Mouse (Mus musculus) adrenal gland, postnatal 14 days (tissue): ENCODE data around the gene Ism1. TPM values are rescaled to one million over a fixed set of nuclear protein-coding genes. Genes with fewer than 3 reads are reported as not detected.
A peak's percentile ranks its signal among the peaks of the same experiment; 100 is the strongest.

Experiments
- DNase-seq: peaks from one replicate; pipeline ENCODE4 v3.0.0; 2021; ENCODE audit warnings: mixed read lengths
- long read RNA-seq, 2 experiments: library from polyadenylated mRNA; stranded (forward); transcript quantifications; one replicate each; pipeline ENCODE4 v2.0.0; 2021
- total RNA-seq: library from RNA; stranded (reverse); gene quantifications from 2 replicates; pipeline ENCODE4 v1.2.3, GENCODE M21; 2021

Ism1 gene
- 35.5 and 37.0 TPM in 2 replicates for total RNA-seq
- long read RNA-seq, experiment 1, transcript Ism1-202 (6 exons, 2,964 nt), result major isoform, 31 of 41 reads
- long read RNA-seq, experiment 1, partial matches to known transcripts, result 5 of 41 reads
- long read RNA-seq, experiment 1, other reads (novel, unspliced or antisense), result 5 of 41 reads
- long read RNA-seq, experiment 2, transcript Ism1-202 (6 exons, 2,964 nt), result major isoform, 34 of 38 reads
- long read RNA-seq, experiment 2, partial matches to known transcripts, result 0 of 38 reads
- long read RNA-seq, experiment 2, other reads (novel, unspliced or antisense), result 4 of 38 reads

GRCm38 (mm10) chr2:139677809-139678274, at the start of gene Ism1:
TSS of gene Ism1 (plus strand) at chr2:139678178.
- peak; percentile 68 for DNase-seq

- DNase-seq, result no peak
Measured at GRCm38 (mm10) chr2:139628731-139629130, 49.2 kb upstream of the Ism1 start.

- DNase-seq, result no peak
Measured at GRCm38 (mm10) chr2:139629653-139630052, 48.3 kb upstream of the Ism1 start.

- DNase-seq, result no peak
Measured at GRCm38 (mm10) chr2:139634506-139634905, 43.5 kb upstream of the Ism1 start.

GRCm38 (mm10) chr2:139637861-139638260, 40.1 kb upstream of the Ism1 start:
- DNase-seq, result peak; percentile 20

- DNase-seq, result no peak
Measured at GRCm38 (mm10) chr2:139641757-139642385, 36.1 kb upstream of the Ism1 start.

GRCm38 (mm10) chr2:139649518-139649917, 28.5 kb upstream of the Ism1 start:
- no peak for DNase-seq

- DNase-seq, result no peak
Measured at GRCm38 (mm10) chr2:139656750-139657149, 21.2 kb upstream of the Ism1 start.

- DNase-seq, result no peak
Measured at GRCm38 (mm10) chr2:139671838-139672237, 6.1 kb upstream of the Ism1 start.

GRCm38 (mm10) chr2:139672371-139672770, 5.6 kb upstream of the Ism1 start:
- no peak for DNase-seq

- peak; percentile 91 for DNase-seq
Measured at GRCm38 (mm10) chr2:139677065-139677762, 764 bp upstream of the Ism1 start.

GRCm38 (mm10) chr2:139678275-139679140, 530 bp downstream of the Ism1 start:
- peak; percentile 72 for DNase-seq

GRCm38 (mm10) chr2:139682540-139682939, 4.6 kb downstream of the Ism1 start:
- no peak for DNase-seq

- no peak for DNase-seq
Measured at GRCm38 (mm10) chr2:139689442-139690003, 11.5 kb downstream of the Ism1 start.

GRCm38 (mm10) chr2:139693521-139693920, 15.5 kb downstream of the Ism1 start:
- DNase-seq, result no peak

- DNase-seq, result no peak
Measured at GRCm38 (mm10) chr2:139694638-139695037, 16.7 kb downstream of the Ism1 start.

- DNase-seq, result no peak
Measured at GRCm38 (mm10) chr2:139696578-139696977, 18.6 kb downstream of the Ism1 start.

- DNase-seq, result no peak
Measured at GRCm38 (mm10) chr2:139700609-139701008, 22.6 kb downstream of the Ism1 start.

- DNase-seq, result no peak
Measured at GRCm38 (mm10) chr2:139704951-139705350, 27.0 kb downstream of the Ism1 start.

GRCm38 (mm10) chr2:139708194-139708899, 30.4 kb downstream of the Ism1 start:
- no peak for DNase-seq

GRCm38 (mm10) chr2:139711640-139712039, 33.7 kb downstream of the Ism1 start:
- DNase-seq, result no peak
